Mouse (Mus musculus) heart, embryonic 15.5 days (tissue): ENCODE data around the gene Cacng5. TPM values are rescaled to one million over a fixed set of nuclear protein-coding genes. Genes with fewer than 3 reads are reported as not detected.

ENCODE experiments used
- ATAC-seq: fragments of 200-750 bp; cut with Nextera tagmentation; replicated peaks from 2 replicates; pipeline ENCODE4 v1.8.0; 2017; ENCODE audit warnings: low read depth, moderate TSS enrichment; ENCODE audit not compliant: insufficient number of reproducible peaks, insufficient read depth, low FRiP score
- H3K27ac ChIP-seq: fragments of 300-500 bp; sonication (generic); 2 replicates; pipeline ENCODE4 v1.5.1; 2015; ENCODE audit warnings: mild to moderate bottlenecking, inconsistent platforms
- H3K27me3 ChIP-seq: fragments of 300-500 bp; sonication (generic); 2 replicates; pipeline ENCODE4 v1.6.1; 2015; ENCODE audit warnings: inconsistent platforms
- H3K36me3 ChIP-seq: fragments of 300-500 bp; sonication (generic); 2 replicates; pipeline ENCODE4 v1.6.1; 2015; ENCODE audit warnings: mild to moderate bottlenecking, inconsistent platforms
- H3K4me1 ChIP-seq: fragments of 300-500 bp; sonication (generic); replicated peaks from 2 replicates; pipeline ENCODE4 v1.6.1; 2015; ENCODE audit warnings: inconsistent platforms
- H3K4me2 ChIP-seq: fragments of 300-500 bp; sonication (generic); 2 replicates; pipeline ENCODE4 v1.6.1; 2015; ENCODE audit warnings: inconsistent platforms, mild to moderate bottlenecking, moderate library complexity
- H3K4me3 ChIP-seq: fragments of 300-500 bp; sonication (generic); 2 replicates; pipeline ENCODE4 v1.5.1; 2015; ENCODE audit warnings: mild to moderate bottlenecking, inconsistent platforms
- H3K9ac ChIP-seq: fragments of 300-500 bp; sonication (generic); 2 replicates; pipeline ENCODE4 v1.6.1; 2015; ENCODE audit warnings: mild to moderate bottlenecking, inconsistent platforms
- H3K9me3 ChIP-seq: fragments of 300-500 bp; sonication (generic); replicated peaks from 2 replicates; pipeline ENCODE4 v1.6.1; 2016; ENCODE audit warnings: inconsistent platforms
- WGBS: fragments of 180-500 bp; shearing (Covaris S2); methylation state at CpG from one replicate; pipeline ENCODE4 v1.1.7; 2015; ENCODE audit warnings: mixed read lengths; 5-methylcytosine and 5-hydroxymethylcytosine counted together
- polyA plus RNA-seq: library from polyadenylated mRNA; unstranded; fragments of >200 nt; fragmentation: Nextera tagmentation; extraction: Ambion mirVana; gene quantifications from 2 replicates; pipeline ENCODE4 v1.2.1, GENCODE M21; 2015

The Cacng5 gene
- polyA plus RNA-seq, 1 experiment from 2014 or later = 0.09 TPM

DNA sequence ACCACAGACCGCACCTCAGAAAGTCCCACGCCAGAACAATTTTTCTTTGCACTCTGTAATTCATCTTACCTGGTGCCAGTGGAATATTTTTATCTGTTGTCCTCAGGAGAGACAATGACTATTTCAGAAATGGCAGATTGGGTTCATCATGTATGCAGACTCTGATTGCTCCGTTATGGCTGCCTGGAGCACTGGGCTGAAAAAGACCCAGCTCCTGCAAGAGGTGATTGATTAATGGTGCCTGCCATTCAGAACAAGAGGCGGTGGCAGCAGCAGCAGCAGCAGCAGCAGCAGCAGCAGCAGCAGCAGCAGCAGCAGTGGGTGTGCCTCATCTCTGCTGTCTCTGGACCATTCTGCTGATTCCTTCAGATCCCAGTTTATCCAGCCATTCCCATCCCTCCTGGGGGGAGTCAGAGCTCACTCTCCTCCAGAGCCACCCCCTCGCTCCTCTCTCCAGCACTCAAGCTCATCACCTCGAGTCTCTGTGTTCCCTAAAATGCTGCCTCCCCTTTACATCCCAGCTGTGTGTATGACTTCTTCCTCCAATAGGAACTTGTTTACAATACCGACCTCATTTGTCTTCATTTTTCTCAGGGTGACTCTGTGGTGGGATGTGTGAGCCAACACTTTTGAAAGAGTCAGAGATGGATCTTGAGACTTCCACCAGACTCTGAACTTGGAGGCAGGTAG, 81.4 kb downstream of the Cacng5 start:
- WGBS = 60% methylated on average over 7 of the region's 7 CpGs
- no peak for ATAC-seq
- Histone ChIP-seq H3K4me1 (no peaks in the 10 kb centered on the region), H3K9me3 (no peaks in the 10 kb centered on the region), H3K27ac (no peak overlapping the region), H3K27me3 (no peaks in the 10 kb centered on the region), H3K4me3 (no peak overlapping the region), H3K9ac (no peak overlapping the region), H3K4me2 (no peak overlapping the region), H3K36me3 (no peaks in the 10 kb centered on the region)

Other genes with a start within 250 kb of the Cacng5 start
- gene Cacng1, start 198.5 kb downstream of the Cacng5 start, polyA plus RNA-seq = 0.19 and 0.25 TPM in 2 replicates
- gene Cacng4, start 120.5 kb downstream of the Cacng5 start, polyA plus RNA-seq = 0.54 and 1.2 TPM in 2 replicates